In the genomic region with DNA sequence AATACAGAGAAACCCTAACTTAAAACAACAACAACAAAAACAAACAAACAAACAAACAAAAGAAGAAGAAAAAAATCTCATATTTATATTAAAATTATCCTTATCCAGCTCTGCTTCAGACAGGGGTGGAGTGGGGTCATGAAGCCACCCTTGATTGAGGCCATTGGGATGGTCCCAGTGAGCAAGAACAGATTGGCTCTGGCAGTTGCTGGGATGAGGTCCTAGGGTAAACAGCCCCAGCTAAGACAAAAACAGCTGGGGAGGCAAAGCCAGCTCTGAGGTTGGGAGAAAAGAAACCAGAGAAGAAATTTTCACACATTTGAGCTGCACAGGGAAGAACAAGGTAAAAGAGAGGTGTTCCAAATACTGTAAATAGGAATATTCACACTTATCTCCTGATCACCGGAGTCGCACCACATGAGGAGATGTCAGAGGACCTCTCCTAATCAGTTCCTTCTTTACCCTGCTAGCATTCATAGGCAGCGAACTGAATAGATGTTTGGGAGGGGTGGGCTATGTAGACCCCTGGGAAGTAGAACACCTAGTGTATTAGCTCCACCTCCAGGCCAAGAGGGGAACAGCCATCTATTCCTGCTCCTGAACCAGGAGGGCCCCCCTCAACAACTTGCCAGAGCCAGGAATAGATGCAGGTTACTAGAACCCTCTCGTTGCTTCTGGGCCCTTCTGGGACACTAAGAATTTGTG, we compare ENCODE assay signal across 16 mouse cellular contexts. TPM values are rescaled to one million over a fixed set of nuclear protein-coding genes. Genes with fewer than 3 reads are reported as not detected.
DNase-seq lines count a peak whose midpoint lies in the region; ATAC-seq and TF ChIP-seq lines count a peak whose summit lies in the region.
"Had no signal": no experiment of that assay in that cellular context is flagged by ENCODE, and none has a peak within 500 bp of the region (broad histone marks: within the 10 kb centered on the region; RNA-seq: fewer than 3 reads in every experiment).

No protein-coding gene starts in this region.

- ATAC-seq in liver, embryonic 14.5 days (ENCODE audit: insufficient read depth), result no peak
- no peak for ATAC-seq in liver, embryonic 11.5 days (replicated peaks; ENCODE audit: low FRiP score)
- ATAC-seq in intestine, embryonic 16.5 days, result peak; percentile 29; the same call in 1 of the 2 replicates
- no peak for ATAC-seq in forebrain, embryonic 15.5 days (replicated peaks)
- ATAC-seq: forebrain, embryonic 14.5 days had no signal

- TF ChIP-seq RAD21 in MEL (IDR thresholded peaks at IDR 0.05; ENCODE audit: low read depth, low read length), result peak; percentile 26

- 72% methylated on average over 4 of the region's 4 CpGs for WGBS in heart, embryonic 10.5 days
- 55% methylated on average over 4 of the region's 4 CpGs for WGBS in liver, embryonic 14.5 days (ENCODE audit: insufficient replicate concordance)
- 63% methylated on average over 4 of the region's 4 CpGs for WGBS in liver, embryonic 11.5 days
- 68% methylated on average over 4 of the region's 4 CpGs for WGBS in intestine, embryonic 16.5 days
- 66% methylated on average over 4 of the region's 4 CpGs for WGBS in forebrain, embryonic 15.5 days

- H3K4me1 ChIP-seq in heart, embryonic 10.5 days, result no peaks in the 10 kb centered on the region; the same call in 1 of the 2 replicates
- H3K4me1 ChIP-seq in liver, embryonic 14.5 days (replicated peaks; ENCODE audit: control insufficient read depth in 2 of 2, insufficient read depth in 2 of 2, low read length in 1 of 2), result no peaks in the 10 kb centered on the region
- H3K4me1 ChIP-seq in liver, embryonic 11.5 days (replicated peaks; ENCODE audit: control insufficient read depth, insufficient read depth, low read length), result no peaks in the 10 kb centered on the region
- no peaks in the 10 kb centered on the region for H3K4me1 ChIP-seq in MEL (ENCODE audit: control insufficient read depth in 1 of 2, insufficient read depth in 2 of 2, low read length in 2 of 2)
- H3K4me1 ChIP-seq in intestine, embryonic 16.5 days (ENCODE audit: control insufficient read depth, insufficient read depth, low read length), result peaks cover 12% of the 10 kb centered on the region; the same call in 1 of the 2 replicates
- H3K4me1 ChIP-seq in forebrain, embryonic 15.5 days, result peaks cover 6% of the 10 kb centered on the region; the same call in 1 of the 2 replicates
- H3K4me1 ChIP-seq: neural tube, embryonic 12.5 days had no signal

- no peak overlapping the region for H3K9ac ChIP-seq in liver, embryonic 14.5 days (replicated peaks)
- no peak overlapping the region for H3K9ac ChIP-seq in liver, embryonic 11.5 days (ENCODE audit: low read depth, low read length)
- no peak overlapping the region for H3K9ac ChIP-seq in MEL (ENCODE audit: control insufficient read depth, low read depth, low read length, poor library complexity, severe bottlenecking)
- no peak overlapping the region for H3K9ac ChIP-seq in intestine, embryonic 16.5 days (ENCODE audit: low read depth, low read length)
- no peak overlapping the region for H3K9ac ChIP-seq in forebrain, embryonic 15.5 days (replicated peaks)
- H3K9ac ChIP-seq: embryonic facial prominence, embryonic 15.5 days; neural tube, embryonic 12.5 days had no signal

- no peak for TF ChIP-seq POLR2A in MEL (IDR thresholded peaks at IDR 0.05; ENCODE audit: control insufficient read depth in 1 of 2, insufficient read depth in 1 of 2, low read depth in 1 of 2, low read length in 2 of 2, poor library complexity in 1 of 2)

- no peaks in the 10 kb centered on the region for H3K27me3 ChIP-seq in heart, embryonic 10.5 days (ENCODE audit: insufficient read depth, poor library complexity, severe bottlenecking)
- H3K27me3 ChIP-seq in liver, embryonic 14.5 days (ENCODE audit: control insufficient read depth, insufficient read depth, low read length), result no peaks in the 10 kb centered on the region
- H3K27me3 ChIP-seq in liver, embryonic 11.5 days (replicated peaks; ENCODE audit: control insufficient read depth, insufficient read depth, low read length), result no peaks in the 10 kb centered on the region
- no peaks in the 10 kb centered on the region for H3K27me3 ChIP-seq in MEL (ENCODE audit: control insufficient read depth in 1 of 2, insufficient read depth in 2 of 2, low read length in 2 of 2)
- no peaks in the 10 kb centered on the region for H3K27me3 ChIP-seq in intestine, embryonic 16.5 days (replicated peaks; ENCODE audit: control insufficient read depth, insufficient read depth, low read length)
- H3K27me3 ChIP-seq in forebrain, embryonic 15.5 days, result no peaks in the 10 kb centered on the region
- H3K27me3 ChIP-seq: embryonic facial prominence, embryonic 15.5 days; neural tube, embryonic 12.5 days had no signal

- no peak overlapping the region for H3K27ac ChIP-seq in heart, embryonic 10.5 days
- no peak overlapping the region for H3K27ac ChIP-seq in liver, embryonic 14.5 days
- H3K27ac ChIP-seq in liver, embryonic 11.5 days (ENCODE audit: low read depth, low read length), result no peak overlapping the region
- no peak overlapping the region for H3K27ac ChIP-seq in MEL (ENCODE audit: control insufficient read depth, low read depth, low read length)
- peak overlapping the region; percentile 20; the same call in 1 of the 2 replicates for H3K27ac ChIP-seq in intestine, embryonic 16.5 days (ENCODE audit: low read length)
- no peak overlapping the region for H3K27ac ChIP-seq in forebrain, embryonic 15.5 days (replicated peaks)
- H3K27ac ChIP-seq: embryonic facial prominence, embryonic 15.5 days; neural tube, embryonic 12.5 days had no signal

- H3K79me2 ChIP-seq in MEL (ENCODE audit: control insufficient read depth, insufficient read depth, low read length, poor library complexity), result no peaks in the 10 kb centered on the region

- no peak for TF ChIP-seq EP300 in liver, embryonic 14.5 days (IDR thresholded peaks at IDR 0.05; ENCODE audit: low read depth)
- no peak for TF ChIP-seq EP300 in MEL (IDR thresholded peaks at IDR 0.05; ENCODE audit: low read depth in 1 of 2, low read length in 2 of 2)

- H3K4me2 ChIP-seq in liver, embryonic 14.5 days (ENCODE audit: low read depth), result no peak overlapping the region
- H3K4me2 ChIP-seq in liver, embryonic 11.5 days, result no peak overlapping the region
- H3K4me2 ChIP-seq in intestine, embryonic 16.5 days (ENCODE audit: low read depth, low read length), result no peak overlapping the region
- no peak overlapping the region for H3K4me2 ChIP-seq in forebrain, embryonic 15.5 days (replicated peaks)
- H3K4me2 ChIP-seq: embryonic facial prominence, embryonic 15.5 days; neural tube, embryonic 12.5 days had no signal

- no peaks in the 10 kb centered on the region for H3K9me3 ChIP-seq in heart, embryonic 10.5 days
- H3K9me3 ChIP-seq in liver, embryonic 14.5 days (ENCODE audit: control insufficient read depth, low read length), result no peaks in the 10 kb centered on the region
- no peaks in the 10 kb centered on the region for H3K9me3 ChIP-seq in liver, embryonic 11.5 days (ENCODE audit: control insufficient read depth, low read length)
- no peaks in the 10 kb centered on the region for H3K9me3 ChIP-seq in MEL (replicated peaks; ENCODE audit: insufficient read depth, low read length)
- no peaks in the 10 kb centered on the region for H3K9me3 ChIP-seq in intestine, embryonic 16.5 days (ENCODE audit: control insufficient read depth, low read length)
- no peaks in the 10 kb centered on the region for H3K9me3 ChIP-seq in forebrain, embryonic 15.5 days
- H3K9me3 ChIP-seq: embryonic facial prominence, embryonic 15.5 days; neural tube, embryonic 12.5 days had no signal

- TF ChIP-seq CTCF in liver, embryonic 14.5 days (IDR thresholded peaks at IDR 0.05; ENCODE audit: low read depth), result peak; percentile 22; the same call in 1 of the 2 replicates
- TF ChIP-seq CTCF in MEL (IDR thresholded peaks at IDR 0.05 in 2 of 3, conservative IDR thresholded peaks at IDR 0.05 in 1 of 3; ENCODE audit: control insufficient read depth in 1 of 3, insufficient read depth in 1 of 3, low read depth in 2 of 3, low read length in 3 of 3, poor library complexity in 1 of 3, severe bottlenecking in 1 of 3), result peak; percentile 28 to 44 (median 42)

- DNase-seq in heart, adult 11 months, result peak; percentile 95
- no peak for DNase-seq in heart, embryonic 10.5 days (ENCODE audit: low spot score)
- no peak for DNase-seq in liver, embryonic 14.5 days (ENCODE audit: low read depth in 3 of 3, low spot score in 3 of 3)
- DNase-seq in liver, embryonic 11.5 days (ENCODE audit: low spot score), result no peak
- DNase-seq in MEL (ENCODE audit: low read depth, low spot score), result peak; percentile 15
- no peak for DNase-seq in retina, embryonic 14.5 days (ENCODE audit: low spot score)
- DNase-seq: B cell, adult 2 months; cerebellum, adult 9-10 months; kidney, adult 11 months; spleen, adult 18-20 months had no signal

- no peak overlapping the region for H3K4me3 ChIP-seq in heart, embryonic 10.5 days
- no peak overlapping the region for H3K4me3 ChIP-seq in liver, embryonic 14.5 days (ENCODE audit: insufficient read depth in 1 of 2, low read depth in 2 of 2, low read length in 2 of 2)
- H3K4me3 ChIP-seq in liver, embryonic 11.5 days (ENCODE audit: low read depth, low read length), result no peak overlapping the region
- H3K4me3 ChIP-seq in MEL (ENCODE audit: control insufficient read depth in 1 of 2, insufficient read depth in 1 of 2, low read depth in 2 of 2, low read length in 2 of 2), result no peak overlapping the region
- no peak overlapping the region for H3K4me3 ChIP-seq in intestine, embryonic 16.5 days (ENCODE audit: low read length)
- no peak overlapping the region for H3K4me3 ChIP-seq in forebrain, embryonic 15.5 days
- H3K4me3 ChIP-seq: embryonic facial prominence, embryonic 15.5 days; neural tube, embryonic 12.5 days had no signal

- H3K36me3 ChIP-seq in heart, embryonic 10.5 days, result peaks cover 29% of the 10 kb centered on the region
- H3K36me3 ChIP-seq in liver, embryonic 14.5 days (replicated peaks; ENCODE audit: control insufficient read depth, insufficient read depth, low read depth), result no peaks in the 10 kb centered on the region
- no peaks in the 10 kb centered on the region for H3K36me3 ChIP-seq in liver, embryonic 11.5 days (ENCODE audit: control insufficient read depth, insufficient read depth, low read length)
- H3K36me3 ChIP-seq in MEL (ENCODE audit: control insufficient read depth in 1 of 2, insufficient read depth in 2 of 2, low read length in 2 of 2), result no peaks in the 10 kb centered on the region; a peak in 1 of 4 replicates
- no peaks in the 10 kb centered on the region for H3K36me3 ChIP-seq in intestine, embryonic 16.5 days (ENCODE audit: control insufficient read depth, insufficient read depth, low read length)
- H3K36me3 ChIP-seq in forebrain, embryonic 15.5 days, result peaks cover 4% of the 10 kb centered on the region; the same call in 1 of the 2 replicates

RNA-seq across cellular contexts. Expression of a gene that starts 14.0 kb away (rescaled TPM):
- 48.1 and 56.6 TPM in 2 replicates for polyA plus RNA-seq in heart, embryonic 10.5 days (2016; fragmentation: Nextera tagmentation; extraction: Ambion mirVana)
- 7.6 and 13.3 TPM in 2 replicates for polyA plus RNA-seq in liver, embryonic 14.5 days (2012; rRNA removed)
- 22.4 and 22.5 TPM in 2 replicates for polyA plus RNA-seq in liver, embryonic 14.5 days (2014; fragmentation: Nextera tagmentation; extraction: Ambion mirVana)
- 45.5 and 49.0 TPM in 2 replicates for polyA plus RNA-seq in liver, embryonic 11.5 days (2014; fragmentation: Nextera tagmentation; extraction: Ambion mirVana)
- total RNA-seq in MEL (2012; rRNA removed), result 19.2 and 20.9 TPM in 2 replicates
- polyA plus RNA-seq in MEL (2012; ENCODE audit: insufficient read depth in 1 of 2, insufficient read length in 2 of 2, low read depth in 1 of 2, low replicate concordance in 2 of 2, missing spikeins in 1 of 2), result 10 to 100 TPM in 1 of 2 experiments, not detected in 1; 25.3 TPM
- polyA plus RNA-seq in intestine, embryonic 16.5 days (2015; fragmentation: Nextera tagmentation; extraction: Ambion mirVana), result 62.5 and 70.3 TPM in 2 replicates
- 66.8 and 69.5 TPM in 2 replicates for polyA plus RNA-seq in forebrain, embryonic 15.5 days (2015; fragmentation: Nextera tagmentation; extraction: Ambion mirVana)

RNA-seq across cellular contexts. Expression of a gene that starts 14.2 kb away (rescaled TPM):
- 6.9 and 9.1 TPM in 2 replicates for polyA plus RNA-seq in heart, embryonic 10.5 days (2016; fragmentation: Nextera tagmentation; extraction: Ambion mirVana)
- polyA plus RNA-seq in liver, embryonic 14.5 days (2012; rRNA removed), result 3.4 and 4.2 TPM in 2 replicates
- 4.0 and 4.2 TPM in 2 replicates for polyA plus RNA-seq in liver, embryonic 14.5 days (2014; fragmentation: Nextera tagmentation; extraction: Ambion mirVana)
- polyA plus RNA-seq in liver, embryonic 11.5 days (2014; fragmentation: Nextera tagmentation; extraction: Ambion mirVana), result 6.2 and 8.6 TPM in 2 replicates
- total RNA-seq in MEL (2012; rRNA removed), result 11.6 and 11.7 TPM in 2 replicates
- polyA plus RNA-seq in MEL (2012; ENCODE audit: insufficient read depth in 1 of 2, insufficient read length in 2 of 2, low read depth in 1 of 2, low replicate concordance in 2 of 2, missing spikeins in 1 of 2), result 10 to 100 TPM in 1 of 2 experiments, not detected in 1; 13.2 TPM
- polyA plus RNA-seq in intestine, embryonic 16.5 days (2015; fragmentation: Nextera tagmentation; extraction: Ambion mirVana), result 4.0 TPM in 2 replicates
- polyA plus RNA-seq in forebrain, embryonic 15.5 days (2015; fragmentation: Nextera tagmentation; extraction: Ambion mirVana), result 5.1 and 5.5 TPM in 2 replicates

RNA-seq across cellular contexts. Expression of a gene that starts 24.0 kb away (rescaled TPM):
- 2.9 and 3.2 TPM in 2 replicates for polyA plus RNA-seq in heart, embryonic 10.5 days (2016; fragmentation: Nextera tagmentation; extraction: Ambion mirVana)
- polyA plus RNA-seq in liver, embryonic 14.5 days (2012; rRNA removed), result 0.39 and 0.44 TPM in 2 replicates
- polyA plus RNA-seq in liver, embryonic 14.5 days (2014; fragmentation: Nextera tagmentation; extraction: Ambion mirVana), result 0.33 and 0.62 TPM in 2 replicates
- 1.5 TPM in 2 replicates for polyA plus RNA-seq in liver, embryonic 11.5 days (2014; fragmentation: Nextera tagmentation; extraction: Ambion mirVana)
- total RNA-seq in MEL (2012; rRNA removed), result 1.2 and 1.5 TPM in 2 replicates
- 1 to 10 TPM in 1 of 2 experiments, not detected in 1; 2.2 TPM for polyA plus RNA-seq in MEL (2012; ENCODE audit: insufficient read depth in 1 of 2, insufficient read length in 2 of 2, low read depth in 1 of 2, low replicate concordance in 2 of 2, missing spikeins in 1 of 2)
- 12.7 and 15.3 TPM in 2 replicates for polyA plus RNA-seq in intestine, embryonic 16.5 days (2015; fragmentation: Nextera tagmentation; extraction: Ambion mirVana)
- 2.8 and 3.1 TPM in 2 replicates for polyA plus RNA-seq in forebrain, embryonic 15.5 days (2015; fragmentation: Nextera tagmentation; extraction: Ambion mirVana)

RNA-seq across cellular contexts. Expression of a gene that starts 38.2 kb away (rescaled TPM):
- 1.0 TPM in 1 of 2 replicates, not detected in the other for polyA plus RNA-seq in heart, embryonic 10.5 days (2016; fragmentation: Nextera tagmentation; extraction: Ambion mirVana)
- polyA plus RNA-seq in liver, embryonic 14.5 days (2012; rRNA removed), result not detected in 2 replicates
- polyA plus RNA-seq in liver, embryonic 14.5 days (2014; fragmentation: Nextera tagmentation; extraction: Ambion mirVana), result not detected in 2 replicates
- 0.43 TPM in 1 of 2 replicates, not detected in the other for polyA plus RNA-seq in liver, embryonic 11.5 days (2014; fragmentation: Nextera tagmentation; extraction: Ambion mirVana)
- not detected in 2 replicates for total RNA-seq in MEL (2012; rRNA removed)
- under 1 TPM in 1 of 2 experiments, not detected in 1; 0.21 TPM for polyA plus RNA-seq in MEL (2012; ENCODE audit: insufficient read depth in 1 of 2, insufficient read length in 2 of 2, low read depth in 1 of 2, low replicate concordance in 2 of 2, missing spikeins in 1 of 2)
- 0.21 TPM in 1 of 2 replicates, not detected in the other for polyA plus RNA-seq in intestine, embryonic 16.5 days (2015; fragmentation: Nextera tagmentation; extraction: Ambion mirVana)
- 9.4 and 15.7 TPM in 2 replicates for polyA plus RNA-seq in forebrain, embryonic 15.5 days (2015; fragmentation: Nextera tagmentation; extraction: Ambion mirVana)
- polyA plus RNA-seq: liver, embryonic 16.5 days had no signal

Comparison
In these comparisons a context has a peak if more than half of its experiments do, and no peak if none do; other contexts are left out.
1. DNase-seq: peak in heart, adult 11 months (single experiment) and MEL (single experiment); none in heart, embryonic 10.5 days (single experiment), liver, embryonic 14.5 days (0 of 3), liver, embryonic 11.5 days (single experiment) and retina, embryonic 14.5 days (single experiment).